Mouse (Mus musculus) liver, postnatal 0 days (tissue): Measurements from ENCODE around the gene BC030870.

Experiments
- CTCF ChIP-seq: sonication (generic); IDR thresholded peaks from 2 replicates; pipeline ENCODE4 v1.5.1; 2016; ENCODE audit warnings: antibody characterized with exemption, low read depth
- EP300 ChIP-seq: IDR thresholded peaks from 2 replicates; pipeline ENCODE4 v1.6.1; 2016; ENCODE audit warnings: antibody characterized with exemption, low read depth, mild to moderate bottlenecking

GRCm38 (mm10) chr8:65064071-65064470, 65.3 kb downstream of the BC030870 start:
- TF ChIP-seq CTCF, result no peak
- TF ChIP-seq EP300, result no peak
